Mouse (Mus musculus) embryo, embryonic 11 days (tissue): ENCODE data around the gene St6galnac3.

ENCODE experiments used
- DNase-seq: peaks from one replicate; pipeline ENCODE4 v3.0.0-alpha.2; 2015

Gene St6galnac3

GRCm38 (mm10) chr3:153337221-153337620 is 387.8 kb downstream of the St6galnac3 start:
- DNase-seq, result no peak

GRCm38 (mm10) chr3:153334152-153334825 is 390.7 kb downstream of the St6galnac3 start:
- DNase-seq, result no peak

GRCm38 (mm10) chr3:153324307-153324706 is 400.7 kb downstream of the St6galnac3 start:
- no peak for DNase-seq

GRCm38 (mm10) chr3:153323446-153323845 is 401.5 kb downstream of the St6galnac3 start:
- DNase-seq, result no peak

- no peak for DNase-seq
Observed at GRCm38 (mm10) chr3:153313583-153313982, 411.4 kb downstream of the St6galnac3 start.

GRCm38 (mm10) chr3:153313167-153313566 is 411.8 kb downstream of the St6galnac3 start:
- no peak for DNase-seq

- DNase-seq, result no peak
Observed at GRCm38 (mm10) chr3:153312006-153312405, 413.0 kb downstream of the St6galnac3 start.

GRCm38 (mm10) chr3:153308379-153308778 is 416.6 kb downstream of the St6galnac3 start:
- no peak for DNase-seq

- no peak for DNase-seq
Observed at GRCm38 (mm10) chr3:153305153-153305552, 419.8 kb downstream of the St6galnac3 start.

GRCm38 (mm10) chr3:153302376-153302775 is 422.6 kb downstream of the St6galnac3 start:
- no peak for DNase-seq

GRCm38 (mm10) chr3:153296375-153297068 is 428.5 kb downstream of the St6galnac3 start:
- peak; percentile 33 for DNase-seq

GRCm38 (mm10) chr3:153292853-153293252 is 432.1 kb downstream of the St6galnac3 start:
- no peak for DNase-seq

- DNase-seq, result no peak
Observed at GRCm38 (mm10) chr3:153292363-153292762, 432.6 kb downstream of the St6galnac3 start.

GRCm38 (mm10) chr3:153291406-153292045 is 433.4 kb downstream of the St6galnac3 start:
- DNase-seq, result no peak

- DNase-seq, result no peak
Observed at GRCm38 (mm10) chr3:153289971-153290370, 435.0 kb downstream of the St6galnac3 start.

- no peak for DNase-seq
Observed at GRCm38 (mm10) chr3:153287564-153287963, 437.4 kb downstream of the St6galnac3 start.

GRCm38 (mm10) chr3:153287081-153287480 is 437.9 kb downstream of the St6galnac3 start:
- DNase-seq, result no peak

- DNase-seq, result no peak
Observed at GRCm38 (mm10) chr3:153282123-153282765, 442.7 kb downstream of the St6galnac3 start.

GRCm38 (mm10) chr3:153278249-153278648 is 446.7 kb downstream of the St6galnac3 start:
- DNase-seq, result no peak

GRCm38 (mm10) chr3:153277389-153277999 is 447.5 kb downstream of the St6galnac3 start:
- peak; percentile 74 for DNase-seq

GRCm38 (mm10) chr3:153276830-153277388 is 448.1 kb downstream of the St6galnac3 start:
- no peak for DNase-seq

- no peak for DNase-seq
Observed at GRCm38 (mm10) chr3:153276101-153276829, 448.7 kb downstream of the St6galnac3 start.
